Mouse (Mus musculus) myocyte (in vitro differentiated cells): Measurements from ENCODE around the gene Mab21l3.

Experiments used
- CEBPB ChIP-seq: IDR thresholded peaks from 2 replicates; pipeline ENCODE4 v1.6.1; 2011; ENCODE audit warnings: mild to moderate bottlenecking, moderate library complexity; ENCODE audit not compliant: poor library complexity, insufficient read depth, severe bottlenecking
- E2F4 ChIP-seq: IDR thresholded peaks from one replicate; pipeline ENCODE4 v1.6.1; 2011; ENCODE audit warnings: mild to moderate bottlenecking, control low read depth, moderate library complexity; ENCODE audit not compliant: insufficient read depth
- MAX ChIP-seq: IDR thresholded peaks from one replicate; pipeline ENCODE4 v1.6.1; 2011; ENCODE audit warnings: low read depth, mild to moderate bottlenecking, control low read depth
- MYOG ChIP-seq, 3 experiments: IDR thresholded peaks; one replicate each; pipeline ENCODE4 v1.6.1; 2011; ENCODE audit warnings: control low read depth in 2 of 3, low read depth in 2 of 3, mild to moderate bottlenecking in 2 of 3; ENCODE audit not compliant: insufficient read length in 2 of 3, control insufficient read depth in 1 of 3, insufficient read depth in 1 of 3
- POLR2A ChIP-seq: IDR thresholded peaks from one replicate; pipeline ENCODE4 v1.6.1; 2011; ENCODE audit warnings: low read depth, mild to moderate bottlenecking, control low read depth, moderate library complexity; ENCODE audit not compliant: insufficient read length
- POLR2AphosphoS2 ChIP-seq: IDR thresholded peaks from one replicate; pipeline ENCODE4 v1.6.1; 2011; ENCODE audit warnings: low read depth, control low read depth; ENCODE audit not compliant: insufficient read length
- REST ChIP-seq: IDR thresholded peaks from one replicate; pipeline ENCODE4 v1.6.1; 2011; ENCODE audit warnings: mild to moderate bottlenecking, control low read depth, moderate library complexity; ENCODE audit not compliant: insufficient read depth, insufficient read length
- TCF12 ChIP-seq: IDR thresholded peaks from one replicate; pipeline ENCODE4 v1.6.1; 2011; ENCODE audit warnings: mild to moderate bottlenecking, control low read depth; ENCODE audit not compliant: poor library complexity, insufficient read depth, severe bottlenecking
- TCF3 ChIP-seq: IDR thresholded peaks from one replicate; pipeline ENCODE4 v1.6.1; 2011; ENCODE audit warnings: low read depth, control low read depth; ENCODE audit not compliant: insufficient read length
- USF1 ChIP-seq: IDR thresholded peaks from one replicate; pipeline ENCODE4 v1.6.1; 2011; ENCODE audit warnings: low read depth, mild to moderate bottlenecking, control low read depth, moderate library complexity

DNA sequence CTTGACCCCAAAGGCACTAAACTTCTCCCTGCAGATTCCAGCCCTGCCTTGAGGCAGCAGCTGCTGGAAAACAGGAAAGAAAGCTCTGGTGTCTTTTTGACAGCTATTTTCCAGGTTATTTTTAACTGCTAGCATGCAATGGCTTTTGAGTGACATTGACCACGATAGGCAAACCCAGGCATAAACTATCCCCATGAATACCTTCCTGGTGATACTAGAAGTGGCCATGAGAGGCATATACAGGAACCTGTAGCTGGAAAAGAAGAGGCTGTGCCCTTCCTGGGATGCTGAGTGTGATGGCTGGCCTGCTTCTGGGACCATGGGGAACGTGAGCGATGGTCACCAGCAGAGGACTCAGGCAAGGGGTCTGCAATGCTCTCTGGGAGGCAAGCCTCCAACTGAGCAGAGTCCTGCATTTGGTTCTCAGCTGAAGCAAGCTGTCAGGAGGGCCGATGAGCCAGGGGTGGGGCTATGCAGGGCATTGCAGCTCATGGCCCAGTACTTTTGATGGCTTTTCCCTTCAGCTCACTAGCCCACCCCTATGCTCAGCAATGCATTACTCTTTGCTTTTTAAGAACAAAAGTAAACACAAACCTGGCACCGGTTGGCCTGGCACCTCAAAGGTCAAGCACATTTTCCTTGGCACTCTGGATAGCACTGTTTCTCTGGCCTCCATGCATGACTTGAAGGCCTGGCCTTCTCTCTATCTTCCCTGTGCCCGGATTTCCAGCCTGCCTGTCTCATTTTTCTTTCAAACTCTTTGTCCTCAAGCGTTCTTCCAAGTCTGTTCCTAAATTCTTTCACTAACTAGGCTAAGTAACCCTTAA lies 27.9 kb upstream of the Mab21l3 start:
- TF ChIP-seq POLR2A (no peak), POLR2AphosphoS2 (no peak), E2F4 (no peak), MYOG (IDR thresholded peaks at IDR 0.05; ENCODE audit: control insufficient read depth in 1 of 3, insufficient read depth in 1 of 3, insufficient read length in 2 of 3, low read depth in 2 of 3) (no peak), USF1 (no peak), MAX (no peak), REST (no peak), TCF3 (no peak), CEBPB (no peak), TCF12 (no peak)
